Mouse (Mus musculus) layer of hippocampus, adult 9-10 months (tissue): ENCODE measurements around the gene Map4k2.

ENCODE experiments used
- DNase-seq: peaks from one replicate; pipeline ENCODE4 v3.0.0; 2022; ENCODE audit warnings: low spot score

The Map4k2 gene

DNA sequence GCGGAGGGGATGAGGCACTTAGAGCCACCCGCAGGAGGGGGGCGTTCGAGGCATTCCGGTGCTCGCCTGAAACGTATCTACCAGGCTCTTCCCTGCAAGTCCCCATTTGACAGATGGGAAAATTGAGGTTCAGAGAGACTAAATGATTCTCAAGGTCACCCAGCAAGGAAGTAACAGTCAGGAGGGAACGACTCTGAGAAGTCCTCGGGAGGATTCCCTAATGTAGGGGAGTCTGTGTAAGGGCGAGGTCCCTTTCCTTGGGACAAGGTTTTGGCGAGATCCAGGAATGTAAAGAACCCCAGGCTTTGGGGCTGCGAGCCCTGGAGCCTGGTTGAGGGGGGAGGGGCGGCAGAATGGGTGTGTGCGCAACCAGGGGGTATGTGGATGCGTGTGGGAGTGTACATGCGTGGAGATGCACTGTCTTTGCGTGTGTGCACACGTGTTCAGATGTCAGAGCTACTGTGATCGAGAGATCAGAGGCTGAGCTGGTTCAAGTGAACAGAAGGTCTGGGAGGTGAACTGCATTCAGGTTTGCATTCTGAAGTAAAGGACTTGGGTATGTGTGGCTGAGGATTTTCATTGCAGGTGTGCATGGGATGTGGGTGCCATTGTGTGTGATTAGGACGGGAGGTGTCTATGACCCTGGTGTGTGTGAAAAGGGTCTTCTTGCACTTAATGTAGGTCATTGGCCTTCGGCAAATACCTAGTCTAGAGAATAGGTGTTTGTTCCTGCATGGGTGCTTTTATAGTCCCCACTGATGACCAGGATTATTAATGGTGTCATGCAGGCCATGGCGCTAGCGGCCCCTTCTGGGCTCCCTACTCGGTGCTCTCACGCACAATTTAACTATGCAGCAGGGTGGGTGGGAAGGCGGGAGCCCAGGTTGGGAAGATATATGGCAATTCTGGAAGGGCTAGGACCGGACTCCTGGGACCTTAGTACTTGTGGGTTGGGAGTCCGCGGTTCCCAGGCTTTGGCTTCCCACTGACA lies 59.5 kb downstream of the Map4k2 start:
- no peak for DNase-seq

DNA sequence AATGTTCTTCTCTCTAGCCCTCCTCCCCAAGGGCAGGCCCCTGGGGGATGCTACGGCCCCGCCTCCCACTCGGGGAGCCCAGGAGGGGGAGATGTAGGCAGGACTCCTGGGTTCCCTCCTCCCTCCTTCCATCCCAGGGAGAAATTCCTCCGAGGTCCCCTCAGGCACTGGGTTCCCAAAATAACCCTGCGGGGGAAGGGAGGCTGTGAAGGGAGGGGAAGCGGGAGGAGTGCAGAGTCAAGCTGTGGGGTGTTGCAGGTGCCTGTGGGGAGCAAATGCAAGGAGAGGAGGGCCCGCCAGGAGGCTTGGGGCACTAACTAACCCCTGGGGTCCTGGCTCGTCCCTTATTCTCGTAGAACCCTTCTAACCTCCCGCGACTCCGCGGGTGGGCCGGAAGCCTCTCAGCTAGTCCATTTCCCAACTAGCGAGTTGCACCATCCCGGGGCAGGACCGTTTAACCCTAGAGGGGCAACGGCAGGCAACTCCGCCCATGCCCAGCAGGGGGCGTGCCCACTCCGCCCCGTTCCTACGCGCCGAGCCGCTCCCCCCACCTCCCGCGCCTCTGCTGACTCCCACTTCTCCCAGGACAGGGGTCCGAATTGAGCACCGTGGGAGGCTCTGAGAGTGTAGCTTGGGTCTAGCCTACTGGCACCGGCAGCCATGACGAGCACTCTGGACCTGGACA lies 60.3 kb downstream of the Map4k2 start:
- no peak for DNase-seq

DNA sequence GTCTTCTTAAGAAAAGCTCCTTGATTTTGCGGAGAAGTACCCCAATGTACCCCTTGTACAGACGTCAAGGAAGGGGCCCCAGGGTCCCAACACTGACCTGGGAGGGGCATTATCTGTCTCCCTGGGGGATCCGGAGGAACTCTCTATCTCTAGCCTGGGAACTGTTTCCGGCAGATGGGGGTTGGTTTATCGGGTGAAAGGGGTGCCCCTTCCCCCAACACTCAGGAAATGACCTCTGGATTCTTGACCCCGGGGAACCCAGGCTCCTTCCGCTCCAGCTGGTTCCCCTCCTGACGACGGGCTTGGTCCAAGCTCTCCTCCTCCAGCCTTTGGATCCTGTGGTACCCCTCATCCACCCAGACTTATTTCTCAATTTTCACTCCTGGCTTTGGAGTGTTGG lies 61.0 kb downstream of the Map4k2 start:
- no peak for DNase-seq

DNA sequence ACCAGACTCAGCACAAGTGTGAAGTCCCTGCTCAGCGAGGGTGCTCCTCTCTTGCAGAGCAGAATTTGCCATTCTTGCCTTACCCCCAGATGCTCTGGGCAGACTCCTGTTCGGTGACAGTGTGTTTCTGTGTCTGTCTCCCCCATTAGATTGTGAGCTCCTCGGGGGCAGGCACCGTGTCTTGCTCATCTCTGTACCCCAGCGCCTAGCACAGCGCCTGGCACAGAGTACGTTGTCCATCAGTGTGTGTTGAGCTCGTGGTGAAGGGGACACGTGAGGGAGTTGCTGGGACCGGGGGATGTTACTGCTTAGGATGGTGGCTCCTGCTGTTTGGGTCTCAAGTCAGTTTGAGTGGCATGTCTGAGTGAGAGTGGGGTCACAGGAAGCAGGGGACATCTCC lies 62.9 kb downstream of the Map4k2 start:
- DNase-seq = no peak
